Mouse (Mus musculus): Measurements from ENCODE around the gene Reep3.
A peak's percentile ranks its signal among the peaks of the same experiment; 100 is the strongest.
"Not testable (repeated sequence)": the region's sequence is repeated elsewhere in the genome, so short reads cannot be mapped to it uniquely, and the experiment has no call there.

The Reep3 gene

GRCm38 (mm10) chr10:67017315-67017714, 79.4 kb downstream of the Reep3 start:
- DNase-seq (ENCODE audit: low spot score in 2 of 2), result no peak

- DNase-seq (ENCODE audit: low spot score in 2 of 2), result no peak
Observed at GRCm38 (mm10) chr10:67016615-67017278, 80.0 kb downstream of the Reep3 start.

- no peak for DNase-seq (ENCODE audit: low spot score in 2 of 2)
Observed at GRCm38 (mm10) chr10:67014746-67015145, 82.0 kb downstream of the Reep3 start.

- no peak for DNase-seq (ENCODE audit: low spot score in 2 of 2)
Observed at GRCm38 (mm10) chr10:67010521-67010920, 86.2 kb downstream of the Reep3 start.

GRCm38 (mm10) chr10:67004527-67005042, 92.2 kb downstream of the Reep3 start:
- peak; percentile 30 to 37 for DNase-seq (ENCODE audit: low spot score in 2 of 2)

- peak; percentile 71 to 72 for DNase-seq (ENCODE audit: low spot score in 2 of 2)
Observed at GRCm38 (mm10) chr10:67003743-67004526, 92.8 kb downstream of the Reep3 start.

- peak; percentile 71 to 78 for DNase-seq (ENCODE audit: low spot score in 2 of 2)
Observed at GRCm38 (mm10) chr10:67003009-67003742, 93.6 kb downstream of the Reep3 start.

- DNase-seq (ENCODE audit: low spot score in 2 of 2), result peak; percentile 90 to 91
Observed at GRCm38 (mm10) chr10:67002207-67003008, 94.3 kb downstream of the Reep3 start.

GRCm38 (mm10) chr10:67000958-67001615, 95.7 kb downstream of the Reep3 start:
- DNase-seq (ENCODE audit: low spot score in 2 of 2), result not testable (repeated sequence)

GRCm38 (mm10) chr10:67000136-67000535, 96.6 kb downstream of the Reep3 start:
- no peak for DNase-seq (ENCODE audit: low spot score in 2 of 2)

- DNase-seq (ENCODE audit: low spot score in 2 of 2), result no peak
Observed at GRCm38 (mm10) chr10:66998770-66999169, 98.0 kb downstream of the Reep3 start.

- no peak for DNase-seq (ENCODE audit: low spot score in 2 of 2)
Observed at GRCm38 (mm10) chr10:66995181-66995580, 101.6 kb downstream of the Reep3 start.

- no peak for DNase-seq (ENCODE audit: low spot score in 2 of 2)
Observed at GRCm38 (mm10) chr10:66994469-66994868, 102.3 kb downstream of the Reep3 start.

GRCm38 (mm10) chr10:66992591-66992990, 104.2 kb downstream of the Reep3 start:
- DNase-seq (ENCODE audit: low spot score in 2 of 2), result no peak

- DNase-seq (ENCODE audit: low spot score in 2 of 2), result no peak
Observed at GRCm38 (mm10) chr10:66990506-66990905, 106.2 kb downstream of the Reep3 start.

GRCm38 (mm10) chr10:66983043-66983442, 113.7 kb downstream of the Reep3 start:
- no peak for DNase-seq (ENCODE audit: low spot score in 2 of 2)

GRCm38 (mm10) chr10:66978215-66978614, 118.5 kb downstream of the Reep3 start:
- DNase-seq (ENCODE audit: low spot score in 2 of 2), result no peak

GRCm38 (mm10) chr10:66977093-66977492, 119.7 kb downstream of the Reep3 start:
- no peak for DNase-seq (ENCODE audit: low spot score in 2 of 2)

- DNase-seq (ENCODE audit: low spot score in 2 of 2), result no peak
Observed at GRCm38 (mm10) chr10:66975451-66975850, 121.3 kb downstream of the Reep3 start.

- no peak for DNase-seq (ENCODE audit: low spot score in 2 of 2)
Observed at GRCm38 (mm10) chr10:66974417-66974816, 122.3 kb downstream of the Reep3 start.

GRCm38 (mm10) chr10:66973866-66974265, 122.9 kb downstream of the Reep3 start:
- no peak for DNase-seq (ENCODE audit: low spot score in 2 of 2)

Measured in heart, adult 9 months (tissue).